Mouse (Mus musculus): ENCODE results near the gene Sept6. TPM values are rescaled to one million over a fixed set of nuclear protein-coding genes. Genes with fewer than 3 reads are reported as not detected.
A peak's percentile ranks its signal among the peaks of the same experiment; 100 is the strongest.

Gene Sept6
- polyA plus RNA-seq, 1 experiment from 2014 or later = 47.5 TPM

- no peaks in the 10 kb centered on the region for H3K4me1 ChIP-seq (ENCODE audit: control insufficient read depth, insufficient read depth, low read length)
- no peak overlapping the region for H3K9ac ChIP-seq (ENCODE audit: low read length)
- 57% methylated on average over 1 of the region's 1 CpGs for WGBS
- ATAC-seq (ENCODE audit: low FRiP score) (no peak), DNase-seq (ENCODE audit: low spot score, missing footprints) (no peak)
- H3K27me3 ChIP-seq (ENCODE audit: control insufficient read depth, insufficient read depth, low read length) = no peaks in the 10 kb centered on the region
- H3K4me2 ChIP-seq = no peak overlapping the region
- no peak overlapping the region for H3K4me3 ChIP-seq (ENCODE audit: low read depth, low read length)
- H3K36me3 ChIP-seq (ENCODE audit: control insufficient read depth, insufficient read depth, low read length) = no peaks in the 10 kb centered on the region
- no peak overlapping the region for H3K27ac ChIP-seq (ENCODE audit: low read depth, low read length)
- no peaks in the 10 kb centered on the region for H3K9me3 ChIP-seq (ENCODE audit: control insufficient read depth, low read length)
Measured at GRCm38 (mm10) chrX:36930574-36930973, 61.0 kb downstream of the Sept6 start.

- 75% methylated on average over 4 of the region's 4 CpGs for WGBS
- no peaks in the 10 kb centered on the region for H3K27me3 ChIP-seq (ENCODE audit: control insufficient read depth, insufficient read depth, low read length)
- no peak for DNase-seq (ENCODE audit: low spot score, missing footprints)
Measured at GRCm38 (mm10) chrX:36929694-36930093, 61.9 kb downstream of the Sept6 start.

GRCm38 (mm10) chrX:36928791-36929190 is 62.8 kb downstream of the Sept6 start:
- H3K27ac ChIP-seq (ENCODE audit: low read depth, low read length) = no peak overlapping the region
- H3K36me3 ChIP-seq (ENCODE audit: control insufficient read depth, insufficient read depth, low read length) = no peaks in the 10 kb centered on the region
- H3K4me3 ChIP-seq (ENCODE audit: low read depth, low read length) = no peak overlapping the region
- ATAC-seq (ENCODE audit: low FRiP score) = no peak
- no peak overlapping the region for H3K9ac ChIP-seq (ENCODE audit: low read length)
- no peaks in the 10 kb centered on the region for H3K27me3 ChIP-seq (ENCODE audit: control insufficient read depth, insufficient read depth, low read length)
- no peaks in the 10 kb centered on the region for H3K4me1 ChIP-seq (ENCODE audit: control insufficient read depth, insufficient read depth, low read length)
- 84% methylated on average over 4 of the region's 4 CpGs for WGBS
- H3K9me3 ChIP-seq (ENCODE audit: control insufficient read depth, low read length) = no peaks in the 10 kb centered on the region
- H3K4me2 ChIP-seq = no peak overlapping the region
- DNase-seq (ENCODE audit: low spot score, missing footprints) = no peak

More at GRCm38 (mm10) chrX:36929694-36930093, 61.9 kb downstream of the Sept6 start:
- H3K4me1 ChIP-seq (ENCODE audit: control insufficient read depth, insufficient read depth, low read length) = no peaks in the 10 kb centered on the region
- no peak overlapping the region for H3K27ac ChIP-seq (ENCODE audit: low read depth, low read length)
- no peaks in the 10 kb centered on the region for H3K36me3 ChIP-seq (ENCODE audit: control insufficient read depth, insufficient read depth, low read length)
- no peak overlapping the region for H3K4me2 ChIP-seq
- no peak for ATAC-seq (ENCODE audit: low FRiP score)
- no peak overlapping the region for H3K9ac ChIP-seq (ENCODE audit: low read length)
- no peak overlapping the region for H3K4me3 ChIP-seq (ENCODE audit: low read depth, low read length)
- H3K9me3 ChIP-seq (ENCODE audit: control insufficient read depth, low read length) = no peaks in the 10 kb centered on the region

DNA sequence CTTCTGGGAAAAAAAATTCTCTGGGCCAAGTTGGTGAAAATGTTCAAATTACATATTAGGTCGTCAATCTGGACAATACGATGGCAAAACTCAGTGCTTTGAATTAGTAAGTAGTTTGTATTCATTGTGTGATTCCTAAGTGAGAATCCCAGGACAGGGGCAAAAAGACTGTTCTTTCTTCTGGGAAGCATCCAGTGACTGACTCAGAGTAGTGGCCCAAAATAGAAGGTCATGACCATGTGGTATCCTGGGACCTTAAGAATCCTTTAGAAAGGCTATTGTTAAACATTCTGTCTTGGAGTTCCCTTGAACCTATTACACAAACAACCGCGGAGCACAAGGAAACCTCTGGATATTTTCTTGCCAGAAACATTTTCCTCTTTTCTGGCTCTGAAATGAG is 70.2 kb downstream of the Sept6 start:
- DNase-seq (ENCODE audit: low spot score, missing footprints) (no peak), ATAC-seq (ENCODE audit: low FRiP score) (no peak)
- Histone ChIP-seq H3K4me3 (ENCODE audit: low read depth, low read length) (no peak overlapping the region), H3K27me3 (ENCODE audit: control insufficient read depth, insufficient read depth, low read length) (no peaks in the 10 kb centered on the region), H3K4me1 (ENCODE audit: control insufficient read depth, insufficient read depth, low read length) (no peaks in the 10 kb centered on the region), H3K4me2 (no peak overlapping the region), H3K9ac (ENCODE audit: low read length) (no peak overlapping the region), H3K36me3 (ENCODE audit: control insufficient read depth, insufficient read depth, low read length) (no peaks in the 10 kb centered on the region), H3K9me3 (ENCODE audit: control insufficient read depth, low read length) (no peaks in the 10 kb centered on the region), H3K27ac (ENCODE audit: low read depth, low read length) (no peak overlapping the region)
- 82% methylated on average over 4 of the region's 4 CpGs for WGBS

DNA sequence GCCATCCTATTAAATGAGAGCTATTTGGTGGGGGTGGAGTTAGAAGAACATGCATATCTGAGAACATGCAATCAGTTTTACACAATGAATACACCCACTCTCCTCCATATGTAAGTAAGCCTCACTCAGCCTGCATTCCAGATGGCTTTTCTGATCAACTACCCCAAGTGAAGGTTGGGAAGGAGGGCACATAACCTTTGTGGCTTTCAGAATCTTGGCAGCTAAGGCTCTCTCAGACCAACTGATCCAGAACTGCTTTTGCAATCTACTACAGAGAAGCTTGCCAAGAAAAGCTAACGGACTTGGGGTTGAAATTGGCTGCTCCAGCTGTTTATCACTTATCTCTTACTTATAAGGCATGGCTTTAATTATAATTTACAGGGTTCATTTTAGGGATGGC is 73.8 kb downstream of the Sept6 start:
- H3K4me1 ChIP-seq (ENCODE audit: control insufficient read depth, insufficient read depth, low read length) = no peaks in the 10 kb centered on the region
- no peak overlapping the region for H3K4me2 ChIP-seq
- H3K27me3 ChIP-seq (ENCODE audit: control insufficient read depth, insufficient read depth, low read length) = no peaks in the 10 kb centered on the region
- H3K36me3 ChIP-seq (ENCODE audit: control insufficient read depth, insufficient read depth, low read length) = no peaks in the 10 kb centered on the region
- WGBS = 91% methylated on average over 1 of the region's 1 CpGs
- ATAC-seq (ENCODE audit: low FRiP score) (no peak), DNase-seq (ENCODE audit: low spot score, missing footprints) (no peak)
- no peak overlapping the region for H3K9ac ChIP-seq (ENCODE audit: low read length)
- no peak overlapping the region for H3K27ac ChIP-seq (ENCODE audit: low read depth, low read length)
- H3K4me3 ChIP-seq (ENCODE audit: low read depth, low read length) = no peak overlapping the region
- no peaks in the 10 kb centered on the region for H3K9me3 ChIP-seq (ENCODE audit: control insufficient read depth, low read length)

DNA sequence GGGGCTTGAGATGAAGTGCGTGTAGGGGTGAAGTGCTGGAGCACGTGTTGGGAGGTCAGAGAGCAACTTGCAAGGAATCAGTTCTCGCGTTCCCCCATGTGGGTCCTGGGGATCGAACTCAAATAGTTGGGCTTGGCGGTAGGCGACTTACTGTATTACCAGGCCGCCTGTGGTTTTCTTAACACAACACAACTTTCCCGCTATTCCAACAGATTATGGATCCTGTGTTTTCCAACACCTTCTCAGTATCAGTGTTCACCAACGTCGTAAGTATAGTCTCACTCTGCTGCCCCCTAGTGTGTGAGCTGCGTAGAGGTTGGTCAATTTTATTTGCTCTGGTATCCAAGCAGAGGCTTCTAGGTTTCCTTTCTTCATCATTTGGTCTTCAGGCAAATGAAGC is 80.3 kb downstream of the Sept6 start:
- Histone ChIP-seq H3K4me1 (ENCODE audit: control insufficient read depth, insufficient read depth, low read length) (no peaks in the 10 kb centered on the region), H3K9ac (ENCODE audit: low read length) (no peak overlapping the region), H3K4me2 (no peak overlapping the region), H3K4me3 (ENCODE audit: low read depth, low read length) (no peak overlapping the region), H3K9me3 (ENCODE audit: control insufficient read depth, low read length) (no peaks in the 10 kb centered on the region), H3K27me3 (ENCODE audit: control insufficient read depth, insufficient read depth, low read length) (no peaks in the 10 kb centered on the region), H3K36me3 (ENCODE audit: control insufficient read depth, insufficient read depth, low read length) (no peaks in the 10 kb centered on the region), H3K27ac (ENCODE audit: low read depth, low read length) (no peak overlapping the region)
- DNase-seq (ENCODE audit: low spot score, missing footprints) (peak; percentile 91), ATAC-seq (ENCODE audit: low FRiP score) (no peak)
- WGBS = 50% methylated on average over 12 of the region's 12 CpGs

DNA sequence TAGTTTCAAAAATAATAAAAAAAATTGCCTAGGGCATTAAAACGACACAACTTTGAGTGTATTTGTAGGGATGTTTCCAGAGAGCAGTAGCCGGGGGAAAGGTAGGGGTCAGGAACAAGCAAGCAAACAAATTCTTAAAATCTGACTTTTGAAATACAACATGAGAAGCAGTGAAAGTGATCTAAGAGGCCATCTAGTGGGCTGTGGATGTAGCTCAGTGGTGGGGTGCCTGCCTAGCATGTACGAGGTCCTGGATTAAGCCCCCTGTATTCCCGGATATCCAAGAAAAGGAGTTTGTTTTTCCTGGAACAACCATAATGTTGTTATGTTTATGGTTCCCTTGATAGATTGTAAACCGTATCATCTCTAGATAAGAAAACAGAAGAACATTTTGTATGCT is 85.1 kb downstream of the Sept6 start:
- Histone ChIP-seq H3K4me3 (ENCODE audit: low read depth, low read length) (no peak overlapping the region), H3K4me1 (ENCODE audit: control insufficient read depth, insufficient read depth, low read length) (no peaks in the 10 kb centered on the region), H3K9ac (ENCODE audit: low read length) (no peak overlapping the region), H3K4me2 (no peak overlapping the region), H3K36me3 (ENCODE audit: control insufficient read depth, insufficient read depth, low read length) (no peaks in the 10 kb centered on the region), H3K27me3 (ENCODE audit: control insufficient read depth, insufficient read depth, low read length) (no peaks in the 10 kb centered on the region), H3K27ac (ENCODE audit: low read depth, low read length) (no peak overlapping the region), H3K9me3 (ENCODE audit: control insufficient read depth, low read length) (no peaks in the 10 kb centered on the region)
- no peak for ATAC-seq (ENCODE audit: low FRiP score)
- no peak for DNase-seq (ENCODE audit: low spot score, missing footprints)
- WGBS = 43% methylated on average over 5 of the region's 5 CpGs

DNA sequence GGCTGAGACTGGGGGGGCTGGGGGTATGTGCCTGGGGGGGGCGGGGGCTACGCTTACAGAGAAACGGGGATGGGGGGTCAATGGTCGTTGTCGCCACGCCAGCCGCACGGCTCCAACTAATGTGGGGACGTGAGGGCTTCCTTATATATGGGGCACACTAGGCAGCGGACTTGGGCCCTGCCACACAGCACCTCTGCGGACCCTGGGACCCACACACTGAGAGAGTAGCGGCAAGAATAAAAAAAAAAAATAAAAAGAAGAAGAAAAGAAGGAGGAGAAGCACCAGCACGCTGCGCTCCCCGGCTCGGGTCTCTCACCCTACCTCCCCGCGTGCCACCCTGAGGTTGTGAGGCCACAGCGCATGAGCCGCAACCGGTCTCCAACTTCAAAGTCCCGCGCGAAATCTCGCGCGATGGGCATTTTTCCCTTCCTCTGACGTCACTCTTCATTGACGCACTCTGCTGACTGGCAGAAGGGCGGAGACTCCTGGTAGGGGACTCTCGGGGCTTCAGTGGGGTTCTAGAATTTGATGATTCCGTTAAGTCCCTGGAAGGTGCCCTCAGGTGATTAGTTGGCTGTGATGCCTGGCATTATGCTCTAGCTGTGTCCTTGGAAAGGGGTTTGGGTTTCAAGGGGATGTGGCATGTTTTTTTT is 88.4 kb downstream of the Sept6 start:
- Histone ChIP-seq H3K36me3 (ENCODE audit: control insufficient read depth, insufficient read depth, low read length) (no peaks in the 10 kb centered on the region), H3K27ac (ENCODE audit: low read depth, low read length) (peak overlapping the region; percentile 45), H3K4me2 (peak overlapping the region; percentile 58), H3K4me1 (ENCODE audit: control insufficient read depth, insufficient read depth, low read length) (no peaks in the 10 kb centered on the region), H3K9ac (ENCODE audit: low read length) (peak overlapping the region; percentile 70), H3K27me3 (ENCODE audit: control insufficient read depth, insufficient read depth, low read length) (no peaks in the 10 kb centered on the region), H3K4me3 (ENCODE audit: low read depth, low read length) (peak overlapping the region; percentile 58), H3K9me3 (ENCODE audit: control insufficient read depth, low read length) (no peaks in the 10 kb centered on the region)
- 20% methylated on average over 31 of the region's 32 CpGs for WGBS
- DNase-seq (ENCODE audit: low spot score, missing footprints) (peak; percentile 98), ATAC-seq (ENCODE audit: low FRiP score) (peak; percentile 92)

- Histone ChIP-seq H3K36me3 (ENCODE audit: control insufficient read depth, insufficient read depth, low read length) (no peaks in the 10 kb centered on the region), H3K4me2 (peak within 1 kb of the TSS; percentile 58), H3K4me3 (ENCODE audit: low read depth, low read length) (peak within 1 kb of the TSS; percentile 58), H3K4me1 (ENCODE audit: control insufficient read depth, insufficient read depth, low read length) (no peaks in the 10 kb centered on the region), H3K27ac (ENCODE audit: low read depth, low read length) (peak within 1 kb of the TSS; percentile 45), H3K27me3 (ENCODE audit: control insufficient read depth, insufficient read depth, low read length) (no peaks in the 10 kb centered on the region), H3K9ac (ENCODE audit: low read length) (peak within 1 kb of the TSS; percentile 70), H3K9me3 (ENCODE audit: control insufficient read depth, low read length) (no peaks in the 10 kb centered on the region)
- peak; percentile 88 for DNase-seq (ENCODE audit: low spot score, missing footprints)
- peak; percentile 77 for ATAC-seq (ENCODE audit: low FRiP score)
- WGBS = 20% methylated on average over 29 of the region's 47 CpGs
Measured at GRCm38 (mm10) chrX:36902321-36903114, 89.1 kb downstream of the Sept6 start, which contains the start of gene Nkrf. TSS of gene Nkrf (minus strand) at chrX:36902899.
